Mouse (Mus musculus) intestine, postnatal 0 days (tissue): ENCODE data around the gene Zbtb9. TPM values are rescaled to one million over a fixed set of nuclear protein-coding genes. Genes with fewer than 3 reads are reported as not detected.
A peak's percentile ranks its signal among the peaks of the same experiment; 100 is the strongest.
"Not testable (repeated sequence)": the region's sequence is repeated elsewhere in the genome, so short reads cannot be mapped to it uniquely, and the experiment has no call there.

Experiments
- ATAC-seq: fragments of 200-750 bp; cut with Nextera tagmentation; 2 replicates; pipeline ENCODE4 v1.8.0; 2017; ENCODE audit warnings: mild to moderate bottlenecking, moderate TSS enrichment, moderate library complexity
- H3K27ac ChIP-seq: fragments of 300-500 bp; sonication (generic); 2 replicates; pipeline ENCODE4 v1.5.1; 2014; ENCODE audit warnings: mild to moderate bottlenecking, low read depth, low read length, moderate library complexity
- H3K27me3 ChIP-seq: fragments of 300-500 bp; sonication (generic); replicated peaks from 2 replicates; pipeline ENCODE4 v1.6.1; 2014; ENCODE audit warnings: low read length, mixed read lengths; ENCODE audit not compliant: control insufficient read depth, insufficient read depth
- H3K36me3 ChIP-seq: fragments of 300-500 bp; sonication (generic); 2 replicates; pipeline ENCODE4 v1.6.1; 2014; ENCODE audit warnings: mild to moderate bottlenecking, moderate library complexity; ENCODE audit not compliant: control insufficient read depth, insufficient read depth
- H3K4me1 ChIP-seq: fragments of 300-500 bp; sonication (generic); replicated peaks from 2 replicates; pipeline ENCODE4 v1.6.1; 2014; ENCODE audit warnings: antibody characterized with exemption, low read length, mixed read lengths; ENCODE audit not compliant: control insufficient read depth, insufficient read depth
- H3K4me2 ChIP-seq: fragments of 300-500 bp; sonication (generic); replicated peaks from 2 replicates; pipeline ENCODE4 v1.6.1; 2014; ENCODE audit warnings: low read depth, mild to moderate bottlenecking, moderate library complexity
- H3K4me3 ChIP-seq: fragments of 300-500 bp; sonication (generic); 2 replicates; pipeline ENCODE4 v1.5.1; 2014; ENCODE audit warnings: low read depth, low read length
- H3K9ac ChIP-seq: fragments of 300-500 bp; sonication (generic); 2 replicates; pipeline ENCODE4 v1.6.1; 2014; ENCODE audit warnings: mild to moderate bottlenecking, low read depth, low read length
- H3K9me3 ChIP-seq: fragments of 300-500 bp; sonication (generic); 2 replicates; pipeline ENCODE4 v1.6.1; 2016; ENCODE audit warnings: mixed run types; ENCODE audit not compliant: control insufficient read depth
- CTCF ChIP-seq: sonication (generic); IDR thresholded peaks from 2 replicates; pipeline ENCODE4 v1.5.1; 2016; ENCODE audit warnings: low read depth, mild to moderate bottlenecking, control low read depth, antibody characterized with exemption, moderate library complexity
- WGBS: fragments of 180-500 bp; shearing (Covaris S2); extraction: QIAGEN DNeasy Blood & Tissue Kit; methylation state at CpG from one replicate; pipeline ENCODE4 v1.1.7; 2014; 5-methylcytosine and 5-hydroxymethylcytosine counted together
- polyA plus RNA-seq: library from polyadenylated mRNA; unstranded; fragments of >200 nt; fragmentation: Nextera tagmentation; extraction: Ambion mirVana; gene quantifications from 2 replicates; pipeline ENCODE4 v1.2.1, GENCODE M21; 2015

Zbtb9 gene
- polyA plus RNA-seq, 1 experiment from 2014 or later: 6.5 TPM

DNA sequence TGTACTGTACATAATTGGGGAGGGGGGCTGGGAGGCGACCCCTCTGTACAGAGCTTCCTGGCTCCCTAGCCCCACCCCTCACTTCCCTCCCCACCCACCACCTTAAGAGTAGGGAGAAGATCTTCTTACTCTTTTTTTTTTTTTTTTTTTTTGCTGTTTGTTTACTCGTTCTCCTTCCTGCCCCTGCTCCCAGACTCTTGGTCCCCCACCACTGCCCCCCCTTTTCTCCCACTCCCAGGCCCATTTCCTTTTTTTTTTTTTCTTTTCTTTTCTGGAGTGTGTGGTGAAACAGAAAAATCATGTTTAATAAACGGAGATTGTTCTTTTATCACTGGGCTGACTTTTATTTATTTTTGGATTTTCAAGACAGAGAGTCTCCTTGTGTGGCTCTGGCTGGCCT, 860 bp upstream of the Zbtb9 start:
- Histone ChIP-seq H3K4me1 (peaks cover 8% of the 10 kb centered on the region; the same call in 1 of the 2 replicates), H3K27me3 (no peaks in the 10 kb centered on the region), H3K9me3 (no peaks in the 10 kb centered on the region), H3K4me3 (peak overlapping the region; percentile 82), H3K36me3 (peaks cover 26% of the 10 kb centered on the region), H3K9ac (peak overlapping the region; percentile 69), H3K27ac (peak overlapping the region; percentile 70; the same call in 1 of the 2 replicates), H3K4me2 (peak overlapping the region; percentile 94)
- TF ChIP-seq CTCF: no peak
- 2% methylated on average over 3 of the region's 3 CpGs for WGBS
- no peak for ATAC-seq

DNA sequence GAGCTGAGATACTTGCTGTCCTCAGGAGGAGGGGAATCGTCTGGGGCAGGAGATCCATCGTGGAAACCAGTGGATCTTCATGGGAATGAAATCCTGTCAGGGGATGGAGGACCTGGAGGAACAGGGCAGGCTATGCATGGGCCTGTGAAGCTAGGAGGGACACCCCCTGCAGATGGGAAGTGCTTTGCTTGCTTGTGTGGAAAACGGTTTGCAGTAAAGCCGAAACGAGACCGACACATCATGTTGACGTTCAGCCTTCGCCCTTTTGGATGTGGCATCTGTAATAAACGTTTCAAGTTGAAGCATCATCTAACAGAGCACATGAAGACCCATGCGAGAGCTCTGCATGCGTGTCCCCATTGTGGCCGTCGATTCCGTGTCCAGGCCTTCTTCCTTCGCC, 1.6 kb downstream of the Zbtb9 start:
- 91% methylated on average over 15 of the region's 15 CpGs for WGBS
- Histone ChIP-seq H3K27me3 (no peaks in the 10 kb centered on the region), H3K9ac (no peak overlapping the region), H3K9me3 (no peaks in the 10 kb centered on the region), H3K27ac (no peak overlapping the region), H3K4me2 (no peak overlapping the region), H3K4me1 (peaks cover 8% of the 10 kb centered on the region; the same call in 1 of the 2 replicates), H3K4me3 (no peak overlapping the region), H3K36me3 (peaks cover 30% of the 10 kb centered on the region)
- no peak for ATAC-seq
- no peak for TF ChIP-seq CTCF

DNA sequence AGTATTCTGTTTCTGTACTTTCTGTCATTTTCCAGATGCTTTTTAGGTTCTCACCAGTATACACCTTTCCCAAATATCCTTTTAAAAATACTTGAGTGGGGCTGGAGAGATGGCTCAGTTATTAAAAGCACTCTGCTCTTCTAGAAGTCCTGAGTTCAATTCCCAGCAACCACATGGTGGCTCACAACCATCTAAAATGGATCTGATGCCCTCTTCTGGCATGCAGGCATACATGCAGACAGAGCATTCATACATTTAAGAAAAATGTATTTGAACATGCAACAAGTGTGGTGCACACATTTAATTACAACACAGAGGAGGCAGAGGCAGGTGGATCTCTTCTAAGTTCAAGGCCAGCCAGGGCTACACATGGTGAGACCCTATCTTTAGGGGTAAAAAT, 2.4 kb downstream of the Zbtb9 start:
- Histone ChIP-seq H3K4me2 (no peak overlapping the region), H3K9me3 (no peaks in the 10 kb centered on the region), H3K27me3 (no peaks in the 10 kb centered on the region), H3K36me3 (peaks cover 30% of the 10 kb centered on the region), H3K4me3 (no peak overlapping the region), H3K4me1 (peaks cover 8% of the 10 kb centered on the region; the same call in 1 of the 2 replicates), H3K27ac (no peak overlapping the region), H3K9ac (no peak overlapping the region)
- no peak for ATAC-seq
- peak; percentile 66 for TF ChIP-seq CTCF

DNA sequence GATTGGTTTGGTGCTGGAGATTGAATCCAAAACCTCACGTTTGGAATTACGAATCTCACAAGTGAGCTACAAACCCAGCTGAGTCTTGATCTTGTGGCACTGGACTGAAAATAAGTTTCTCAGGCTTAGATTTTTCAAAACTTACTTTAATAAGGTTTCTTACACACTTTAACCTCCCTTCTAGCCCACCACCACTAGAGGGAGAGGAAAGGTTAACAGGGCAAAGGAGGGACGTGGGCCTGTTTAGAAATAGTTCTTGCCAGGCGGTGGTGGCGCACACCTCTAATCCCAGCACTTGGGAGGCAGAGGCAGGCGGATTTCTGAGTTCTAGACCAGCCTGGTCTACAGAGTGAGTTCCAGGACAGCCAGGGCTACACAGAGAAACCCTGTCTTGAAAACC, 4.4 kb downstream of the Zbtb9 start:
- H3K27me3 ChIP-seq, H3K4me1 ChIP-seq, ATAC-seq, H3K4me2 ChIP-seq, H3K9me3 ChIP-seq, H3K4me3 ChIP-seq, H3K27ac ChIP-seq, H3K9ac ChIP-seq: not testable (repeated sequence)
- H3K36me3 ChIP-seq: peaks cover 30% of the 10 kb centered on the region
- whole genome bisulfite sequencing: 84% methylated on average over 6 of the region's 6 CpGs

DNA sequence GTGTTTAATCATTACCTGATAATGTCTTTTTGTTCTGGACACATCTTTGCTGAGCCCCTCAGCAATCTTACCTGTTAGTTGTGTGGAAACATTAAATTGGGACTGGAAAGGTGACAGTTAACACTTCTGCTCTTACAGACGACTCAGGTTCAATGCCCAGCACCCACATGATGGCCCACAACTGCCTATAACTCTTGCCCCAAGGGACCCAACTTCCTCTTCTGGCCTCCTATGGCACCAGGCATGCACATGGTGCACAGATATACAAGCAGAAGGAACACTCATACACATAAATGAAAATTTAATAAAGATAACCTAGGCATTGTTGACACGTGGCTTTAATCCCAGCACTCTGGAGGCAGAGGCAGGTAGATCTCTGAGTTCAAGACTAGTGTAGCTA, 6.5 kb downstream of the Zbtb9 start:
- H3K36me3 ChIP-seq: peaks cover 30% of the 10 kb centered on the region
- no peak overlapping the region for H3K4me2 ChIP-seq
- H3K9ac ChIP-seq: no peak overlapping the region
- H3K9me3 ChIP-seq: no peaks in the 10 kb centered on the region
- H3K27ac ChIP-seq: no peak overlapping the region
- no peak overlapping the region for H3K4me3 ChIP-seq
- ATAC-seq: no peak
- TF ChIP-seq CTCF: no peak
- WGBS: 73% methylated on average over 2 of the region's 2 CpGs
- H3K27me3 ChIP-seq: no peaks in the 10 kb centered on the region
- no peaks in the 10 kb centered on the region for H3K4me1 ChIP-seq

DNA sequence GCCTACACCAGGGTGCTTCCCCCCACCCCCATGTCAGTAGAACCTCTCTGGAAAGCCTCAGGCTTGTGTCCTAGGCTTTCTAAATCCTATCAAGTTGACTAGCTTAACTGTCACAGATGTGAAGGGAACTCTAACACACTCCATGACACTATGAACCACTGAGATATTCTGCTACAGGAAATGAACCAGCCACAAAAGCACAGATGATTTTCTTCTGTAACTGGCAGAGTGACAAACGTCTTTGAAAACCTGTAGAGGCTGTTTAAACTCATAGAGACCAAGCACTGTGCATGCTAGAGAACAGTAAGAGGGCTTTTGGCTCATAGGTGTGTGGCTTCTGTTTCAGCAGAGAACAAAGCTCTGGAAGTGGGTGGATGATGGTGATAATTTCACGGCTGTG, 8.1 kb downstream of the Zbtb9 start:
- TF ChIP-seq CTCF: no peak
- Histone ChIP-seq H3K9me3 (no peaks in the 10 kb centered on the region), H3K4me1 (no peaks in the 10 kb centered on the region), H3K27me3 (no peaks in the 10 kb centered on the region), H3K27ac (no peak overlapping the region), H3K36me3 (peaks cover 17% of the 10 kb centered on the region), H3K4me3 (no peak overlapping the region), H3K9ac (no peak overlapping the region), H3K4me2 (no peak overlapping the region)
- ATAC-seq: no peak
- whole genome bisulfite sequencing: 63% methylated on average over 2 of the region's 2 CpGs

DNA sequence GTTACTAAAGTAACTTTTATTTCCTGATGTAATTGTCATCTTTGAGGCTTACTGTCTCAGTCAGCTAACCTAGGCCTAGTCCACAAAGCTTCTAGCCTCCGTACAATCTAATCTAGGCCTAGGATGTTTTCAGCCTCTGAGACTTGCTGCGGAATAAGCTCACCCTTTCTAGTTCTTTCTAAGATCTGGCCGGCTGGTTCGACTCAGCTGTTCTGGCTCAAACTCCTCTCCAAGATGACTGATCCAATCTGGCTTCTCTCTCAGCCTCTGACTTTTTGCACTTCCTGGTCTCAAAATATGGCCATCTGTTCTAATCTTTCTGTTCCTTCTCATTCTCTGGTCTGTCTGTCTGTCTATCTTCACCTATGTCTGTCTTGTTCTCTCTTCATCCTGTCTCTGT, 10.4 kb downstream of the Zbtb9 start:
- no peaks in the 10 kb centered on the region for H3K4me1 ChIP-seq
- H3K4me2 ChIP-seq: no peak overlapping the region
- no peaks in the 10 kb centered on the region for H3K9me3 ChIP-seq
- 0 out of 2 replicates have a peak, but pooled peaks cover under 1% of the 10 kb centered on the region for H3K36me3 ChIP-seq
- TF ChIP-seq CTCF: no peak
- no peak overlapping the region for H3K27ac ChIP-seq
- H3K9ac ChIP-seq: no peak overlapping the region
- H3K27me3 ChIP-seq: no peaks in the 10 kb centered on the region
- 79% methylated on average over 4 of the region's 4 CpGs for WGBS
- H3K4me3 ChIP-seq: no peak overlapping the region
- ATAC-seq: no peak
